Mouse (Mus musculus) hindbrain, embryonic 14.5 days (tissue): ENCODE measurements around the gene Trappc12. TPM values are rescaled to one million over a fixed set of nuclear protein-coding genes. Genes with fewer than 3 reads are reported as not detected.

ENCODE experiments used
- ATAC-seq: fragments of 200-750 bp; cut with Nextera tagmentation; 2 replicates; pipeline ENCODE4 v1.8.0; 2017; ENCODE audit warnings: moderate number of reproducible peaks, mild to moderate bottlenecking, moderate TSS enrichment, moderate library complexity; ENCODE audit not compliant: low FRiP score
- DNase-seq: peaks from one replicate; pipeline ENCODE4 v3.0.0-alpha.2; 2015; ENCODE audit warnings: low spot score
- H3K27ac ChIP-seq: fragments of 300-500 bp; sonication (generic); 2 replicates; pipeline ENCODE4 v1.5.1; 2014; ENCODE audit warnings: mild to moderate bottlenecking, moderate library complexity
- H3K27me3 ChIP-seq: fragments of 300-500 bp; sonication (generic); 2 replicates; pipeline ENCODE4 v1.6.1; 2014; ENCODE audit warnings: mild to moderate bottlenecking, low read length, mixed read lengths; ENCODE audit not compliant: control insufficient read depth, insufficient read depth
- H3K36me3 ChIP-seq: fragments of 300-500 bp; sonication (generic); replicated peaks from 2 replicates; pipeline ENCODE4 v1.6.1; 2014; ENCODE audit not compliant: control insufficient read depth, insufficient read depth
- H3K4me1 ChIP-seq: fragments of 300-500 bp; sonication (generic); replicated peaks from 2 replicates; pipeline ENCODE4 v1.6.1; 2014; ENCODE audit warnings: antibody characterized with exemption, low read length, mixed read lengths; ENCODE audit not compliant: control insufficient read depth, insufficient read depth
- H3K4me2 ChIP-seq: fragments of 300-500 bp; sonication (generic); replicated peaks from 2 replicates; pipeline ENCODE4 v1.6.1; 2014; ENCODE audit warnings: mild to moderate bottlenecking, moderate library complexity
- H3K4me3 ChIP-seq: fragments of 300-500 bp; sonication (generic); replicated peaks from 2 replicates; pipeline ENCODE4 v1.5.1; 2014; ENCODE audit warnings: mild to moderate bottlenecking, low read length
- H3K9ac ChIP-seq: fragments of 300-500 bp; sonication (generic); 2 replicates; pipeline ENCODE4 v1.6.1; 2014
- H3K9me3 ChIP-seq: fragments of 300-500 bp; sonication (generic); 2 replicates; pipeline ENCODE4 v1.6.1; 2016; ENCODE audit warnings: low read length; ENCODE audit not compliant: control insufficient read depth
- WGBS: fragments of 180-500 bp; shearing (Covaris S2); extraction: QIAGEN DNeasy Blood & Tissue Kit; methylation state at CpG from one replicate; pipeline ENCODE4 v1.1.7; 2014; 5-methylcytosine and 5-hydroxymethylcytosine counted together
- polyA plus RNA-seq: library from polyadenylated mRNA; unstranded; fragments of >200 nt; fragmentation: Nextera tagmentation; extraction: Ambion mirVana; gene quantifications from 2 replicates; pipeline ENCODE4 v1.2.1, GENCODE M21; 2014

Trappc12 gene
- polyA plus RNA-seq, result 39.1 and 41.3 TPM in 2 replicates

GRCm38 (mm10) chr12:28750021-28750633, at the start of gene Trappc12:
TSS of gene Trappc12 (minus strand) at chr12:28750472.
- Histone ChIP-seq H3K27ac (peak within 1 kb of the TSS; percentile 63), H3K4me2 (peak within 1 kb of the TSS; percentile 96), H3K4me3 (peak within 1 kb of the TSS; percentile 76), H3K4me1 (peaks cover 20% of the 10 kb centered on the region), H3K9ac (peak within 1 kb of the TSS; percentile 81), H3K9me3 (no peaks in the 10 kb centered on the region), H3K27me3 (no peaks in the 10 kb centered on the region), H3K36me3 (peaks cover 20% of the 10 kb centered on the region)
- peak; percentile 90 for DNase-seq
- 2% methylated on average over 41 of the region's 41 CpGs for WGBS
- ATAC-seq, result peak; percentile 89

GRCm38 (mm10) chr12:28799798-28800411, 49.6 kb upstream of the Trappc12 start:
- ATAC-seq, result peak; percentile 68
- H3K4me3 ChIP-seq, result no peak overlapping the region
- DNase-seq, result no peak
- H3K36me3 ChIP-seq, result no peaks in the 10 kb centered on the region
- peak overlapping the region; percentile 73 for H3K27ac ChIP-seq
- H3K4me2 ChIP-seq, result no peak overlapping the region
- 0 out of 2 replicates have a peak overlapping the region, but pooled peaks have one; percentile 24 for H3K9ac ChIP-seq
- no peaks in the 10 kb centered on the region for H3K9me3 ChIP-seq
- whole genome bisulfite sequencing, result 47% methylated on average over 11 of the region's 11 CpGs
- H3K27me3 ChIP-seq, result no peaks in the 10 kb centered on the region
- peaks cover 34% of the 10 kb centered on the region for H3K4me1 ChIP-seq

- ATAC-seq (no peak), DNase-seq (no peak)
- Histone ChIP-seq H3K4me1 (peaks cover 30% of the 10 kb centered on the region), H3K9me3 (no peaks in the 10 kb centered on the region), H3K4me2 (no peak overlapping the region), H3K27ac (peak overlapping the region; percentile 7; the same call in 1 of the 2 replicates), H3K9ac (no peak overlapping the region), H3K4me3 (no peak overlapping the region), H3K27me3 (no peaks in the 10 kb centered on the region), H3K36me3 (no peaks in the 10 kb centered on the region)
These were observed 46.7 kb upstream of the Trappc12 start for GRCm38 (mm10) chr12:28796881-28797420.

- Histone ChIP-seq H3K27ac (no peak overlapping the region), H3K9ac (no peak overlapping the region), H3K4me1 (peaks cover 19% of the 10 kb centered on the region), H3K36me3 (no peaks in the 10 kb centered on the region), H3K9me3 (no peaks in the 10 kb centered on the region), H3K27me3 (no peaks in the 10 kb centered on the region), H3K4me2 (no peak overlapping the region), H3K4me3 (no peak overlapping the region)
- no peak for DNase-seq
- WGBS, result 72% methylated on average over 3 of the region's 3 CpGs
- no peak for ATAC-seq
These were observed 44.8 kb upstream of the Trappc12 start for GRCm38 (mm10) chr12:28795041-28795440.

GRCm38 (mm10) chr12:28793715-28794114, 43.4 kb upstream of the Trappc12 start:
- Histone ChIP-seq H3K27me3 (no peaks in the 10 kb centered on the region), H3K27ac (no peak overlapping the region), H3K36me3 (no peaks in the 10 kb centered on the region), H3K9me3 (no peaks in the 10 kb centered on the region), H3K4me3 (no peak overlapping the region), H3K4me2 (no peak overlapping the region), H3K9ac (no peak overlapping the region), H3K4me1 (peaks cover 12% of the 10 kb centered on the region; the same call in 1 of the 2 replicates)
- WGBS, result 56% methylated on average over 2 of the region's 2 CpGs
- ATAC-seq (no peak), DNase-seq (no peak)

GRCm38 (mm10) chr12:28792613-28793012, 42.3 kb upstream of the Trappc12 start:
- Histone ChIP-seq H3K27me3 (no peaks in the 10 kb centered on the region), H3K27ac (no peak overlapping the region), H3K9ac (no peak overlapping the region), H3K4me2 (no peak overlapping the region), H3K36me3 (no peaks in the 10 kb centered on the region), H3K4me3 (no peak overlapping the region), H3K9me3 (no peaks in the 10 kb centered on the region), H3K4me1 (peaks cover 12% of the 10 kb centered on the region; the same call in 1 of the 2 replicates)
- WGBS, result 49% methylated on average over 3 of the region's 3 CpGs
- DNase-seq, result no peak
- no peak for ATAC-seq

- WGBS, result 91% methylated on average over 6 of the region's 6 CpGs
- H3K27ac ChIP-seq, result no peak overlapping the region
- peaks cover 27% of the 10 kb centered on the region for H3K4me1 ChIP-seq
- no peak overlapping the region for H3K4me2 ChIP-seq
- DNase-seq (no peak), ATAC-seq (no peak)
- no peaks in the 10 kb centered on the region for H3K36me3 ChIP-seq
- H3K27me3 ChIP-seq, result no peaks in the 10 kb centered on the region
- no peaks in the 10 kb centered on the region for H3K9me3 ChIP-seq
- no peak overlapping the region for H3K9ac ChIP-seq
- no peak overlapping the region for H3K4me3 ChIP-seq
These were observed 36.0 kb upstream of the Trappc12 start for GRCm38 (mm10) chr12:28786310-28786709.

- WGBS, result 0% methylated on average over 1 of the region's 1 CpGs
- Histone ChIP-seq H3K36me3 (no peaks in the 10 kb centered on the region), H3K4me2 (no peak overlapping the region), H3K4me3 (no peak overlapping the region), H3K9ac (no peak overlapping the region), H3K9me3 (no peaks in the 10 kb centered on the region), H3K27me3 (no peaks in the 10 kb centered on the region), H3K4me1 (peaks cover 26% of the 10 kb centered on the region), H3K27ac (no peak overlapping the region)
- DNase-seq (no peak), ATAC-seq (no peak)
These were observed 35.0 kb upstream of the Trappc12 start for GRCm38 (mm10) chr12:28785299-28785698.

GRCm38 (mm10) chr12:28784864-28785263, 34.6 kb upstream of the Trappc12 start:
- DNase-seq, result no peak

More at GRCm38 (mm10) chr12:28784864-28785263, 34.6 kb upstream of the Trappc12 start:
- Histone ChIP-seq H3K4me2 (no peak overlapping the region), H3K4me1 (peaks cover 26% of the 10 kb centered on the region), H3K9me3 (no peaks in the 10 kb centered on the region), H3K36me3 (no peaks in the 10 kb centered on the region), H3K4me3 (no peak overlapping the region), H3K27ac (peak overlapping the region; percentile 22; the same call in 1 of the 2 replicates), H3K27me3 (no peaks in the 10 kb centered on the region), H3K9ac (no peak overlapping the region)
- 23% methylated on average over 8 of the region's 8 CpGs for WGBS
- no peak for ATAC-seq
